Mouse (Mus musculus) lung, adult 18-20 months (tissue): Measurements from ENCODE around the gene Tkfc.
"Not testable (repeated sequence)": the region's sequence is repeated elsewhere in the genome, so short reads cannot be mapped to it uniquely, and the experiment has no call there.

Source experiments
- DNase-seq, 2 experiments: peaks; one replicate each; pipeline ENCODE4 v3.0.0; 2022; ENCODE audit warnings: mixed read lengths in 2 of 2

Gene Tkfc

GRCm38 (mm10) chr19:10587231-10587630 is 18.2 kb downstream of the Tkfc start:
- DNase-seq, result no peak

DNA sequence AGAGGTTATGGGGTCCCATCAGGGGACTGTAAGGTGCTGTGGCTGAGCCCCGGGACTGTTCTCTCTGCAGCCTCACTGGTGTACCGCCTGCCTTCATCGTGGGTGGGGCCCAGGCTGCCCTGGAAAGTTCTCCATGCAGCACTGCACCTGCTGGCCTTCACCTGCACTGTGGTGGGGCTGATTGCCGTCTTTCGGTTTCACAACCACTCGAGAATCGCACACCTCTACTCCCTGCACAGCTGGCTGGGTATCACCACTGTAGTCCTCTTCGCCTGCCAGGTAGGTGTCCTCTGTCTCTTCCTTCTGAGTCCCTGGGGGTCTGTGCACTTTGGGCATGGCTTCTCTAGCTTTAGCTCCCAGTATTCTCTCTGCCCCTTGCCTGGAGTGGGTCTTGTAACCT is 20.3 kb downstream of the Tkfc start:
- peak in 1 of 2 experiments; percentile 30 for DNase-seq

DNA sequence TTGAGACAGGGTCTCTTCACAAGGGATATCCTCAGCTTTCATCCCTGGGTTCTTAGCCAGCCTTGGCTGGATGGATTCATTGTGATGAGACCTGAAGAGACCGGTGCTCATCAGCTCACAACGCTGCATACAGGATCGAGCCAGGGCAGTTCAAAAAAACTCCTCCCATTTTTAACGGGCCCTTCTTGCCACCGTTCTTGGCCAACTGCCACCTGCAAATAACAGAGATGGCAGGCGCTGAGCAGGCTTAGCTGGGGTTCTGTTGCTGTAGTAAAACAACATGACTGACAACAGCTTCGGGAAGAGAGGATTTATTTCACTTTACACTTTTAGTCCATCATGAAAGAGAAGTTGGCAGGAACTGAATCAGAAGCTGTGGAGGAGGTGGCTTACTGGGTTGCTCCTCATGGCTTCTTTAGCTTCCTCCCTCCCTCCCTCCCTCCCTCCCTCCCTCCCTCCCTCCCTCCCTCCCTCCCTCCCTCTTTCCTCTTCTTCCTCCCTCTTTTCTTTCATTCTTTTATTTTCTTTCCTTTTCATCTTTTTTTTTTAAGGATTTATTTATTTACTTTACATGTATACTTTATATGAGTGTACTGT is 21.8 kb downstream of the Tkfc start:
- no peak for DNase-seq

GRCm38 (mm10) chr19:10581984-10582383 is 23.5 kb downstream of the Tkfc start:
- no peak for DNase-seq

GRCm38 (mm10) chr19:10580761-10581160 is 24.7 kb downstream of the Tkfc start:
- no peak for DNase-seq

GRCm38 (mm10) chr19:10580102-10580501 is 25.4 kb downstream of the Tkfc start:
- DNase-seq, result no peak

GRCm38 (mm10) chr19:10576690-10577561 is 28.5 kb downstream of the Tkfc start, which contains the start of the genes Cyb561a3 and Tmem138:
Cyb561a3 (plus strand) TSS chr19:10577172.
Tmem138 (minus strand) TSS chr19:10577362.
- peak; percentile 94 to 95 for DNase-seq

DNA sequence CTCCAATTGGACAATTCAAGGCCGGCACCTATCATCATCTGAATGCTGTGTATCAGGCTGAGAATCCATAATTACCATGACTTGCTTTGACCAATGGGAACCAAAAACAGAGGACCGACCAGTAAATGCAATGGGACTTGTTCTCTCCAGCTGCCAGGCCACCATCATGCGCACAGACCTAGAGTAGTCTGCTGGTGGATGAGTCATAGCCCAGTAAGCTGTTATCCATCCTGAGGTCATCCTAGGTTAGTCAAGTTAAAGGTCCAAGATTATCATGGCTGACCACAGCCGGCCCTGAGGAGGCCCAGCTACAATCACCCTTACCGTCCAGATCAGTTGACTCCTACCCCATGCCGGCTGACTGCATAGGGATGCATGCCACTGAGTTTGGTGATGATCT is 35.8 kb downstream of the Tkfc start:
- DNase-seq, result no peak

GRCm38 (mm10) chr19:10565217-10565616 is 40.2 kb downstream of the Tkfc start:
- no peak for DNase-seq

- DNase-seq, result no peak
Observed at GRCm38 (mm10) chr19:10564278-10564677, 41.2 kb downstream of the Tkfc start.

DNA sequence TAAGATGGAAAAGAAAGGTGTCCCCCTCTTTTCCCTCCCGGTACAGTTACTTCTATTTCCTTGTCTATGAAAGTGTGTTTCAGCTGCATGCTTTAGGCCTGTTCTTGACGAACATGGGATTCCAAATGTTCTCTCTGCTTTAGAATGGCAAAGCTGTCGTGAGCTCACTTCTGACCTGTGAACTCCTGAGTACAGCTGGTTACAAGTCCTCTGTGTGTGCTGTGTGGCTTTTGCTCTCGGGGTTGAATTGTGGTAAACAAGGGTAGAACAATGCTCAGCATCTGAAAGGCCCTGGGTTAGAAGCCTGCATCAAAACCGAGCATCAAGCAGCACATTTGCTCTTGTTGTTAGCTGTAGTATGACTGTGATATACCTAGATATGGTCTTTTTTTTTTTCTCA is 43.1 kb downstream of the Tkfc start:
- DNase-seq, result no peak

DNA sequence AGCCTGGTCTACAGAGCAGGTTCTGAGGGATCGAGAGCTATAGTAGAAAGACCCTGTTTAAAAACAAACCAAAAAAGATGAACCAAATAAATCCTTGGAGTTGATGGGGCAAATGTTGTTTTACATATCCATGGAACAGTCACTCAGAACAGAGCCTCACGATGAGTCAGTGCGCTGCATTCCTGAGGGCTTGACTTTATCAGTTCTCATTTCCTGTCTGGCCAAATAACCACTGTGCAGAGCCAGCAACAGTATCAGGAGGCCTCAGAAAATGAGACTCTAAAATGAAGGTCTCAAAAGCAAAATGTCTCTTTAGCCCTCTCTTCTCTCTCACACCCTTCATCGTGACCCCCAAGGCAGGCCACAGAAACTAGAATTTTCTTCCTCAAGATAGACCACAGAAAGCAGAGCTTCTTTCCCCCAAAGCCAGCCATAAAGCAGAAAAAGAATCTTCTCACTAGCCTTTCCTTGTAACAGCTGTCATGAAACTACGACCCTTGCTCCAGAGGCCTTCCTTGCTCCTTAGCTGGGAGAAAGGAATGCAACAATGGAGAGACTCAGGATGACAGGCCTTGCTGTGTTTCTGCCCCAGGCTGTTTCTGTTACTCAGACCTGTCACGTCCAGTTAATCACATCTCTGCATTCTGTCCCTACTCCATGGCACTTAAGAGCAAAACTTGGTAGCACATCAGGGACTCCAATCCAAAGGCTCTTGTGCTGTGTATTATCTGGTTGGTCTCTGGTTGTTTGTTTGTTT is 43.7 kb downstream of the Tkfc start:
- peak; percentile 17 to 24 for DNase-seq

- DNase-seq, result no peak
Observed at GRCm38 (mm10) chr19:10560108-10560507, 45.3 kb downstream of the Tkfc start.

- DNase-seq, result not testable (repeated sequence)
Observed at GRCm38 (mm10) chr19:10557837-10558375, 47.5 kb downstream of the Tkfc start.

- no peak for DNase-seq
Observed at GRCm38 (mm10) chr19:10557430-10557829, 48.0 kb downstream of the Tkfc start.

GRCm38 (mm10) chr19:10557001-10557400 is 48.5 kb downstream of the Tkfc start:
- DNase-seq, result no peak

DNA sequence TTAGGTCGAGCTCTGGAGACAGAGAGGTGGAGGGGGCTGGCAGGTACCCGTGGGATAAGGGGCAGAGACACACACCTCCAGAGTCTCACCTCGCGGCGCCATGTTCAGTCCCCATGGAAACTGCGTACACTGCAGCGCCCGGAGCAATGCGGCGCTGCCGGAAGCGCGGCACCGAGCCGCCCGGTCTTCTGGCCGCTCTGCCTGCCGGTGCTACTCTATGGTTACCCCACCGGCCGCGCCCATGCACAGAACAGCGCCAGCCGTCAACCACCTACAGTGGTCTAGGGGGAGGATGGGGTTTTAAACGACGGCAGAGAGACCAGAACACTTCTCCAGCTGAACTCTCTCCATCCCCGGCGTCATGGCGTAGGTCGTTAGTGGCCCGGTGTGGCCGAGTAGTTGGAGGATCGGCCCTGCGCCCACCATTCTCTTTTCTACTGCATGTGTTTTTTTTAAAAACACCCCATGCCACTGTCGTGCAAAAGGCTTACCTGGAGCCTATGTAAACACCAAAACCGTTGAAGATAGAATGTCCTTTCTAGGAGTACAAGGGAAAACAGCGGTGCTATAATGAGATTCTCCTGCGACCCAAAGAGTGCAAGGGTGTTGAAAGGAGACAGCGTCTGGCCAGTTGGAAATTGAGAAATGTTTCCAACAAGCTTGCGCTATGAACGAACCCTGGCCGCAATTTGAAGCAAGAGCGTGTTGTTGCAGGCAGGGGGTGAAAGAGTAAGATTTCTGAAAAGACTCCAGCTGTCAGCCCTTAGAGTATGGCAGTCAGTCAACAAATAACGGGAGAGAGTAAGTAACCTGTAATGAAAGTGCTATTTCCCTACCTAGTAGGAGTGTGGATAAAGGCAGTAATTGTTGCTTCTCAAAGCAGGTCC is 49.6 kb downstream of the Tkfc start, which contains the start of gene Tmem216:
Tmem216 (minus strand) TSS at position 615 of the 887 bp plus-strand sequence.
- DNase-seq, result peak; percentile 85 to 90

- DNase-seq, result no peak
Observed at GRCm38 (mm10) chr19:10539454-10539853, 66.0 kb downstream of the Tkfc start.
